Mouse (Mus musculus): ENCODE results near the gene Usp15.

- no peak for TF ChIP-seq CTCF (IDR thresholded peaks at IDR 0.05; ENCODE audit: extremely low read depth, insufficient read depth, low read length)
- TF ChIP-seq POLR2A (IDR thresholded peaks at IDR 0.05; ENCODE audit: extremely low read depth, insufficient read depth, low read length), result no peak
Observed at GRCm38 (mm10) chr10:123201981-123202758, 5.4 kb upstream of the Usp15 start.
